Mouse (Mus musculus) spleen, postnatal 14 days (tissue): ENCODE data around the gene Speer4d.
"Not testable (repeated sequence)": the region's sequence is repeated elsewhere in the genome, so short reads cannot be mapped to it uniquely, and the experiment has no call there.

Experiments used
- DNase-seq, 2 experiments: peaks; one replicate each; pipeline ENCODE4 v3.0.0; 2021 to 2022; ENCODE audit warnings: low spot score in 2 of 2

Gene Speer4d

DNA sequence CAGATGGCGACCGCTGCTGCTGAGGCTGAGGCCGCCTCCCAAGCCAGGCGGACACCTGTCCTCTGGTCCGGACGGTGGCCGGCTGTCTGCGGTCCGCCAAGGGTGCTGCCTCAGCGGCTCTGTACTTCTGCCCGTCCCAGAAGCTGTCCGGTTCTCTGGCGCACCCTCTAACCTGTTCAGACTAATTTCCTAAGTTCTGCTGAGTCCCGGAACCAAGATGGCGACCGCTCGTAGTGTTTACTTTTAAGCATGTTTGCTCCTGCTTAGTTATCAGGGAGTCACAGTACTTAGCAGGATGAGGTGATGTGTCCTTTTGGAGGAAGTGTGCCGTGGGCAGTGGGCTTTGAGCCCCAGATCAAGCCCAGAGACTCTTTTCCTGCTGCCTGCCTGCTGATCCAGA is 51.9 kb downstream of the Speer4d start:
- not testable (repeated sequence) for DNase-seq
